Mouse (Mus musculus) forebrain, embryonic 13.5 days (tissue): Measurements from ENCODE around the gene Rnf223. TPM values are rescaled to one million over a fixed set of nuclear protein-coding genes. Genes with fewer than 3 reads are reported as not detected.

ENCODE experiments used
- ATAC-seq: fragments of 200-750 bp; cut with Nextera tagmentation; 2 replicates; pipeline ENCODE4 v1.8.0; 2017
- H3K27ac ChIP-seq: fragments of 300-500 bp; sonication (generic); 2 replicates; pipeline ENCODE4 v1.5.1; 2015; ENCODE audit warnings: inconsistent platforms, mild to moderate bottlenecking, moderate library complexity
- H3K27me3 ChIP-seq: fragments of 300-500 bp; sonication (generic); 2 replicates; pipeline ENCODE4 v1.6.1; 2015; ENCODE audit warnings: mild to moderate bottlenecking, inconsistent platforms
- H3K36me3 ChIP-seq: fragments of 300-500 bp; sonication (generic); 2 replicates; pipeline ENCODE4 v1.6.1; 2015; ENCODE audit warnings: mild to moderate bottlenecking, inconsistent platforms; ENCODE audit not compliant: poor library complexity, severe bottlenecking
- H3K4me1 ChIP-seq: fragments of 300-500 bp; sonication (generic); 2 replicates; pipeline ENCODE4 v1.6.1; 2015; ENCODE audit warnings: inconsistent platforms
- H3K4me2 ChIP-seq: fragments of 300-500 bp; sonication (generic); 2 replicates; pipeline ENCODE4 v1.6.1; 2015; ENCODE audit warnings: inconsistent platforms, mild to moderate bottlenecking, moderate library complexity
- H3K4me3 ChIP-seq: fragments of 300-500 bp; sonication (generic); 2 replicates; pipeline ENCODE4 v1.5.1; 2015; ENCODE audit warnings: mild to moderate bottlenecking, inconsistent platforms
- H3K9ac ChIP-seq: fragments of 300-500 bp; sonication (generic); 2 replicates; pipeline ENCODE4 v1.6.1; 2015; ENCODE audit warnings: mild to moderate bottlenecking, inconsistent platforms
- H3K9me3 ChIP-seq: fragments of 300-500 bp; sonication (generic); replicated peaks from 2 replicates; pipeline ENCODE4 v1.6.1; 2016; ENCODE audit warnings: inconsistent platforms
- WGBS: fragments of 180-500 bp; shearing (Covaris S2); methylation state at CpG from one replicate; pipeline ENCODE4 v1.1.7; 2015; 5-methylcytosine and 5-hydroxymethylcytosine counted together
- polyA plus RNA-seq: library from polyadenylated mRNA; unstranded; fragments of >200 nt; fragmentation: Nextera tagmentation; extraction: Ambion mirVana; gene quantifications from 2 replicates; pipeline ENCODE4 v1.2.1, GENCODE M21; 2015

Rnf223 gene
- 0.81 and 0.87 TPM in 2 replicates for polyA plus RNA-seq

DNA sequence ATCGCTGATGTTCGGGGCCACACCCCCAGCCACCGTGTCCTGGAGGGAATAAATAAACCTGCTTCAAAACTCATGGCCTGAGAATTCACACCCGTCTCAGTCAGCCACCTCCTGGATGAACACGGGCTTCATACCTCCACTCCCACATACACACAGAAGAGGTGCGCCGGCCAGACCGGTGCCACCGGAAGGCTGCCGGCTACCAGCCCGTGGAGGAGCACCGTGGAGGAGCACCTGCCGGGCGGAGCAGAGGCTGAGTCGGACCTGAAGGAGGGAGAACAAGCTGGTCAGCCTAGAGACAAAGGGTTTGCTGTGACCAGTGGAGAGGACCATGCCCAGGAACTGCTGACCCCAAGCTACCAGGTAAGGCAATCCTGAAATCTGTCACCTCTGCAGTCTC lies at the start of gene Rnf223:
Gene Rnf223, plus strand, starts transcription at position 78 of the 400 bp plus-strand sequence.
- 82% methylated on average over 15 of the region's 15 CpGs for WGBS

GRCm38 (mm10) chr4:156082621-156083234 lies 47.6 kb upstream of the Rnf223 start:
- Histone ChIP-seq H3K9me3 (no peaks in the 10 kb centered on the region), H3K4me3 (no peak overlapping the region), H3K4me2 (no peak overlapping the region), H3K9ac (no peak overlapping the region), H3K27ac (no peak overlapping the region), H3K4me1 (peaks cover 6% of the 10 kb centered on the region), H3K27me3 (peaks cover 11% of the 10 kb centered on the region), H3K36me3 (no peaks in the 10 kb centered on the region)
- 74% methylated on average over 4 of the region's 4 CpGs for WGBS
- ATAC-seq = no peak

More for the DNA sequence above, at the start of gene Rnf223:
- Histone ChIP-seq H3K4me3 (no peak within 1 kb of the TSS), H3K9me3 (no peaks in the 10 kb centered on the region), H3K27ac (no peak within 1 kb of the TSS), H3K9ac (no peak within 1 kb of the TSS), H3K36me3 (peaks cover 22% of the 10 kb centered on the region), H3K27me3 (no peaks in the 10 kb centered on the region), H3K4me2 (no peak within 1 kb of the TSS), H3K4me1 (no peaks in the 10 kb centered on the region)
- ATAC-seq = no peak

DNA sequence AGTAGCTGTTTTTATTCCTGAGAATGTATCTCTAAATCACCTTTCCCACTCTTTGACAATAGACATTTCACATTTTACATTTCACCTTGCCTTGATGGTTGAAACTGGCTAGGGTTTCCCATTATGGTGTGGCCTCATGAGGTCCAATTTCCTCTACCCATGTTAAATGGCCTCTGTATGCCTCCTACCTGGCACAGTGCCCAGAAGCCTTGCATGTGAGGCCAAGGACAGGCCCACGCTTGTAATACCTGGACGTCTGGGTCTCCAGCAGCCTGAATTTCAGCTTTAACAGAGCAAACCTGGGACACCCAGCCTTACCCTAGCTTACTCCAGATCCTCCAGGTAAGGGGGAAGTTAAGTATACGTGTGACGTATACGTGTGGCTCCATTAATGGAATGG lies 47.0 kb upstream of the Rnf223 start:
- no peak for ATAC-seq
- H3K4me1 ChIP-seq = no peaks in the 10 kb centered on the region
- H3K9me3 ChIP-seq = no peaks in the 10 kb centered on the region
- H3K9ac ChIP-seq = no peak overlapping the region
- no peak overlapping the region for H3K4me2 ChIP-seq
- peaks cover 5% of the 10 kb centered on the region for H3K27me3 ChIP-seq
- no peak overlapping the region for H3K27ac ChIP-seq
- no peaks in the 10 kb centered on the region for H3K36me3 ChIP-seq
- H3K4me3 ChIP-seq = no peak overlapping the region
- WGBS = 81% methylated on average over 5 of the region's 5 CpGs

GRCm38 (mm10) chr4:156084096-156084879 lies 46.0 kb upstream of the Rnf223 start:
- no peak overlapping the region for H3K27ac ChIP-seq
- no peak overlapping the region for H3K4me2 ChIP-seq
- H3K9ac ChIP-seq = no peak overlapping the region
- 85% methylated on average over 9 of the region's 9 CpGs for WGBS
- no peaks in the 10 kb centered on the region for H3K27me3 ChIP-seq
- no peaks in the 10 kb centered on the region for H3K4me1 ChIP-seq
- no peaks in the 10 kb centered on the region for H3K9me3 ChIP-seq
- no peak for ATAC-seq
- H3K4me3 ChIP-seq = no peak overlapping the region
- no peaks in the 10 kb centered on the region for H3K36me3 ChIP-seq

GRCm38 (mm10) chr4:156085256-156085655 lies 45.1 kb upstream of the Rnf223 start:
- H3K36me3 ChIP-seq = no peaks in the 10 kb centered on the region
- no peak overlapping the region for H3K9ac ChIP-seq
- WGBS = 88% methylated on average over 8 of the region's 8 CpGs
- no peak overlapping the region for H3K4me2 ChIP-seq
- no peaks in the 10 kb centered on the region for H3K4me1 ChIP-seq
- H3K27me3 ChIP-seq = no peaks in the 10 kb centered on the region
- H3K9me3 ChIP-seq = no peaks in the 10 kb centered on the region
- no peak overlapping the region for H3K27ac ChIP-seq
- no peak for ATAC-seq
- no peak overlapping the region for H3K4me3 ChIP-seq

DNA sequence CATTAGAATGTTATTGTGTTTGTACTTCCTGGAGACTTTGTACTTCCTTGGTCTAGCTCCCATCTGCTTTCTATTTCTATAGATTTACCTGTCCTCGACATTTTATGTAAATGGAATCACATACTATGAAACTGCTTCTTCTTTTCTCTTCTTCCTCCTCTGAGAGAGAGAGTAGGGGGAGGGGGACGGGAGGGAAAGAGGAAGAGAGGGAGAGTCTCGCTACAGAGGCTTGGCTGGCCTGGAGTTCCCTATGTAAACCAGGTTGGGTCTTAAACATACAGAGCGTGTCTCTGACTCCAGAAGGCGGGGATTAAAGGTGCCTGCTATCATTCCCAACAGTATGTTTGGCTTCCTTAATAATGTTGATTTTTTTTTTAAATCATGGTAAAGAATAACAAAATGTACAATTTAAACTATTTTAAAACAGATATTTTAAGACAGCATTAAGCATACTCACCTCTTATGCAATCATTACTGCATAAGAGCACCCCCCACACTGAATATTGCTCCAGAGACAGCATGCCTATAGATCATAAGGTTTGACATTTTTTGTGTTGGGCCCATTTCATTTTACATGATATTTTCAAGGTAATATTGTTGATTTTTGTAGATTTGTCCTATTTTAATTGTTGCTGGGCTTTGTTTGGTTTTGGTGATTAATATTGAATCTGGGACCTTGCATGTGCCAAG lies 42.8 kb upstream of the Rnf223 start:
- Histone ChIP-seq H3K4me1 (no peaks in the 10 kb centered on the region), H3K27ac (no peak overlapping the region), H3K4me3 (no peak overlapping the region), H3K36me3 (no peaks in the 10 kb centered on the region), H3K9me3 (no peaks in the 10 kb centered on the region), H3K4me2 (no peak overlapping the region), H3K27me3 (no peaks in the 10 kb centered on the region), H3K9ac (no peak overlapping the region)
- no peak for ATAC-seq
- WGBS = 41% methylated on average over 5 of the region's 5 CpGs

GRCm38 (mm10) chr4:156091236-156091635 lies 39.1 kb upstream of the Rnf223 start:
- Histone ChIP-seq H3K36me3 (no peaks in the 10 kb centered on the region), H3K9ac (no peak overlapping the region), H3K4me2 (no peak overlapping the region), H3K4me3 (no peak overlapping the region), H3K4me1 (no peaks in the 10 kb centered on the region), H3K27ac (no peak overlapping the region), H3K27me3 (no peaks in the 10 kb centered on the region), H3K9me3 (no peaks in the 10 kb centered on the region)
- 58% methylated on average over 1 of the region's 1 CpGs for WGBS
- no peak for ATAC-seq

GRCm38 (mm10) chr4:156092765-156093164 lies 37.5 kb upstream of the Rnf223 start:
- no peak overlapping the region for H3K4me3 ChIP-seq
- H3K36me3 ChIP-seq = no peaks in the 10 kb centered on the region
- H3K27me3 ChIP-seq = no peaks in the 10 kb centered on the region
- H3K4me2 ChIP-seq = no peak overlapping the region
- H3K4me1 ChIP-seq = no peaks in the 10 kb centered on the region
- H3K27ac ChIP-seq = no peak overlapping the region
- no peak overlapping the region for H3K9ac ChIP-seq
- no peak for ATAC-seq
- 96% methylated on average over 1 of the region's 1 CpGs for WGBS
- H3K9me3 ChIP-seq = no peaks in the 10 kb centered on the region

- Histone ChIP-seq H3K9ac (no peak overlapping the region), H3K4me1 (no peaks in the 10 kb centered on the region), H3K27me3 (no peaks in the 10 kb centered on the region), H3K27ac (no peak overlapping the region), H3K36me3 (no peaks in the 10 kb centered on the region), H3K4me2 (no peak overlapping the region), H3K9me3 (no peaks in the 10 kb centered on the region), H3K4me3 (no peak overlapping the region)
- no peak for ATAC-seq
- 87% methylated on average over 5 of the region's 5 CpGs for WGBS
Measured at GRCm38 (mm10) chr4:156093758-156094157, 36.6 kb upstream of the Rnf223 start.

GRCm38 (mm10) chr4:156096191-156096590 lies 34.1 kb upstream of the Rnf223 start:
- ATAC-seq = no peak
- no peak overlapping the region for H3K9ac ChIP-seq
- no peak overlapping the region for H3K4me2 ChIP-seq
- no peak overlapping the region for H3K27ac ChIP-seq
- H3K27me3 ChIP-seq = no peaks in the 10 kb centered on the region
- no peak overlapping the region for H3K4me3 ChIP-seq
- 91% methylated on average over 1 of the region's 1 CpGs for WGBS
- H3K9me3 ChIP-seq = no peaks in the 10 kb centered on the region
- H3K4me1 ChIP-seq = no peaks in the 10 kb centered on the region
- H3K36me3 ChIP-seq = no peaks in the 10 kb centered on the region

DNA sequence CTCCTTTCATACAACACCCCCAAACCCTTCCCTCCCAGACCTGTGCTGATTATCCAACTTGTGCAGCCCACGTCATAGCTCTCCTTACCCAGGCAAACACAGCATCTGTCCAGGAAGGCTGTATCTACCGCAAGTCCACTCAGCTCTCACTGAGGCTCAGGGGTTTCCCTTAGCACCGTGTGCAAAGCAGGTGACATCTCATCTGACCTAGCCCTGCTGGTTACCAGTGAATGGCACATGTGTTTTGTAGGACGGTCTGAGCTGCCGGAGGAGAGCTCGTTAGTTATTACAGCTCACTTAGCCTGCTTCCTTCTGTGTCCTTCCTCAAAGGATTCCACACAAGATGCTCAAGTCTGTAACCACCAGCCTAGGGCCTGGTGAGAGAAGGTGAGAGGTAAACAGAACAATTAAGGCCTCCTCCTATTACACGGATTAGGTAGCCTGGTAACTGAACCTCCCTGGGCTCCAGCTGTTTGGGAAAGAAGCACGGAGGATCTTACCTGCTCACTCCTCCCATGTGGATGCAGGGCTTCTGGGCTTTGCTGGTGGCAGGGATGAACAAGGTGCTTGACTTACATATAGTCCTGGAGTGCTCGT lies 32.4 kb upstream of the Rnf223 start:
- no peak overlapping the region for H3K9ac ChIP-seq
- H3K4me1 ChIP-seq = no peaks in the 10 kb centered on the region
- no peak overlapping the region for H3K4me3 ChIP-seq
- H3K9me3 ChIP-seq = no peaks in the 10 kb centered on the region
- H3K4me2 ChIP-seq = no peak overlapping the region
- no peaks in the 10 kb centered on the region for H3K36me3 ChIP-seq
- no peaks in the 10 kb centered on the region for H3K27me3 ChIP-seq
- 47% methylated on average over 9 of the region's 9 CpGs for WGBS
- no peak overlapping the region for H3K27ac ChIP-seq
- no peak for ATAC-seq

DNA sequence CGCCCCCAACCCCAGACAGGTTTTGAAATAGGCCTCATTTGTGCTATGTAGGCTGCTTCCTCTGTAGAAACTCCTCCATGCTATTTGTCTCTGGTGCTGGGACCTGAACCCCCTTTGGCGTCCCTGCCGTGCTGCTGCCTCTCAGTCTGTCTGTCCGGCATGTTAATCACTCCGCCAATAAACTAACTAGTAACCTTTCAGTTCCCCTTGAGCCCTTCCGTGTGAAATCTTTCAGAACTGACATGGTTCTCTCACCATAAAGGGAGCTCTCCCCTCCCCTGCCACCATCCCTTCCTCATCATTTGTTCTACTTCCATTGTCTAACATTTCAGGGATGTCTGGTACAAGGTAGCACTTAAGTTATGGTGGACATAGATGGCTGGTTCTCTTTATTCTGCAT lies 30.9 kb upstream of the Rnf223 start:
- 74% methylated on average over 6 of the region's 6 CpGs for WGBS
- Histone ChIP-seq H3K27me3 (no peaks in the 10 kb centered on the region), H3K4me1 (no peaks in the 10 kb centered on the region), H3K36me3 (no peaks in the 10 kb centered on the region), H3K4me2 (no peak overlapping the region), H3K9ac (no peak overlapping the region), H3K4me3 (no peak overlapping the region), H3K9me3 (no peaks in the 10 kb centered on the region), H3K27ac (no peak overlapping the region)
- no peak for ATAC-seq
